Mouse (Mus musculus) neutrophil, adult 59 days (primary cell): ENCODE data around the gene Kmt5b. TPM values are rescaled to one million over a fixed set of nuclear protein-coding genes. Genes with fewer than 3 reads are reported as not detected.

ENCODE experiments used
- total RNA-seq, 2 experiments: library from RNA; stranded (reverse); gene quantifications; 1 replicate in 1 of 2; 2 replicates in 1 of 2; pipeline ENCODE4 v1.2.4; 2023

Gene Kmt5b
- 10 to 100 TPM; 65.4 to 66.0 TPM for total RNA-seq

DNA sequence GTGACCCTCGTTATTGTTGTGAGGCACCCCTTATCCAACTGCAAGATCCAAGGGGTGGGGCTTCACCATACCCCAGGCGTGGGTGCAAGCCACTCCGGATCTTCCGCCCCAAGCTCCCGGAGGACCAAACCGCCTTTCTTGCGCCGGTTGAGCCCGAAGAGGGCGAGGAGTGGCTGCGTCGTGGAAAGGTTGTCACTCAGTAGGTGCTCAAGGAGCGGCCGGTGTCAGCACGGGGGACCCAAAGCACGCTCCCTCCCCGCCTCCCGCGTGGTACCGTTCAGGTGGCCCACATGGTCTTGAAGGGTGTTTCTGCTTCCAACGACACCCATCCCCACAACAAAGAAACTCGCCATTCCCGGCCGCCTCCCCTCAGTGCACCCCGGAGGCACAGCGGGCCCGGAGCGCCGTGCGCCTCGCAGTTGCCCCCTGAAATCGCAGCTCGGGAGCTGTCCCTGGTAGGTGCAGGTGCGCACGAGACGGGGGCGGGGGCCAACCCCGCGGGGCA lies at the start of gene Kmt5b:
Kmt5b (plus strand) TSS at position 146 of the 505 bp plus-strand sequence.

DNA sequence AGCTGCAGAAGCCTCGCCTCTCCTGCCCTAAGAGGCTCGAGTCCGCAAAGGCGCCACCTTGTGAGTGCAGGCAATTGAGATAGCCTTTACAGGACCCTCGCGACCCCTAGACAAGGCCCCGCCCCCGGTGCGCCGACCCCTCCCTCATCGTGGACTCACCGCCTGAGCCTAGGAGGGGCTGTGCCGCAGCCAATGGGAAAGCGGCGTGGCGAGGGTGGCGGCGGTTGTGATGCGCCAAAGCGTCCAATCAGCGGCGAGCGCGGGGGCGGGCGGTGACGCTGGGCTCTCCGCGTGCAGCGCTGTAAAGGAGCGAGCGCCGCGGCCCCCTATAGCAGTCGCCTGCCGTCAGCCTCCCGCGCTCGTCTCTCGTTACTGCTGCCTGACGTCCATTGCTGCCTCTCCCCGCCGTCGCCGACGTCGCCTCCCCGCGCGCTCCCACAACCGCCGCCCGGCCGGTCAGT lies 84.3 kb downstream of the Kmt5b start, which contains the start of gene Chka:
Chka (plus strand) TSS at position 272 of the 461 bp plus-strand sequence.

Other genes starting within 250 kb of the Kmt5b start
- gene Ppp6r3, start 191.7 kb upstream of the Kmt5b start, total RNA-seq: 100 to 1,000 TPM; 107 TPM
- gene Lrp5, start 80.9 kb upstream of the Kmt5b start, total RNA-seq: 10 to 100 TPM; 16.9 to 25.4 TPM
- gene 1810055G02Rik, start 59.1 kb upstream of the Kmt5b start, total RNA-seq: 10 to 100 TPM; 23.2 to 30.7 TPM
- 10 to 100 TPM; 43.5 to 47.2 TPM for gene Chka, start 84.4 kb downstream of the Kmt5b start, total RNA-seq
- 100 to 1,000 TPM; 221 to 250 TPM for gene Tcirg1, start 139.7 kb downstream of the Kmt5b start, total RNA-seq
- gene Ndufs8, start 145.4 kb downstream of the Kmt5b start, total RNA-seq: 10 to 100 TPM; 52.9 to 70.6 TPM
- 100 to 1,000 TPM; 143 to 153 TPM for gene Aldh3b1, start 162.4 kb downstream of the Kmt5b start, total RNA-seq
- 100 to 1,000 TPM; 236 to 316 TPM for gene Unc93b1, start 167.8 kb downstream of the Kmt5b start, total RNA-seq
- gene Aldh3b3, start 191.2 kb downstream of the Kmt5b start, total RNA-seq: 10 to 100 TPM in 1 of 2 experiments, 1 to 10 TPM in 1; 9.9 to 11.1 TPM
- 10 to 100 TPM; 12.6 to 14.7 TPM for gene Aldh3b2, start 204.9 kb downstream of the Kmt5b start, total RNA-seq
- under 1 TPM; 0.53 to 0.88 TPM for gene Acy3, start 219.1 kb downstream of the Kmt5b start, total RNA-seq
- gene Tbx10, start 225.3 kb downstream of the Kmt5b start, total RNA-seq: not detected
- 1 to 10 TPM; 4.7 to 4.8 TPM for gene Nudt8, start 233.2 kb downstream of the Kmt5b start, total RNA-seq
- gene Gm49405, start 233.2 kb downstream of the Kmt5b start, total RNA-seq: 1 to 10 TPM in 1 of 2 experiments, under 1 TPM in 1; 0.33 to 1.0 TPM
- gene Doc2g, start 235.9 kb downstream of the Kmt5b start, total RNA-seq: under 1 TPM; 0.57 to 0.73 TPM
- gene Ndufv1, start 245.4 kb downstream of the Kmt5b start, total RNA-seq: 10 to 100 TPM; 68.4 to 70.8 TPM